Mouse (Mus musculus): ENCODE measurements around the gene Gm17581. TPM values are rescaled to one million over a fixed set of nuclear protein-coding genes. Genes with fewer than 3 reads are reported as not detected.
"Not testable (repeated sequence)": the region's sequence is repeated elsewhere in the genome, so short reads cannot be mapped to it uniquely, and the experiment has no call there.

Gm17581 gene
- total RNA-seq, 4 experiments from 2014 or later: not detected

DNA sequence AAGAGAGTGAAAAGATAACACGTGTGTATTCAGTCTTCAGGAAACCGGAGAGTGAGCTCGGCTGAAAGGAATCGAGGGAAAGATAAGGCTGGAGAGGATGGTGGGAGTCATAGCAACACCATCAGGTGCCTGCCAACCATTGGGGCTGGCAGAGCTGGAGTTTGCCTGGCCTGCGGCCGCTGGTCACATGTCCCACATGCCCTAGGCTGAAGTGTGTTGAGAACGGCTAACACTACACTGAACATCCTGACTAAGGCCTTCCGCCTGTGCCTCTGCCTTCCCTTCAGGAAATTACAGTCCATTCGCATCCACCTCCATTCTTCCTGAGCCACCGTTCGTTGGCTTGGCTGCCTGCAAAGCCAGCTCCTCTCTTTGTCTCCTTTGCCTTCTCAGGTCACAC, 6.5 kb upstream of the Gm17581 start:
- DNase-seq (ENCODE audit: low spot score in 2 of 2): no peak

GRCm38 (mm10) chr2:155737803-155738202, 2.1 kb upstream of the Gm17581 start:
- no peak for DNase-seq (ENCODE audit: low spot score in 2 of 2)

DNA sequence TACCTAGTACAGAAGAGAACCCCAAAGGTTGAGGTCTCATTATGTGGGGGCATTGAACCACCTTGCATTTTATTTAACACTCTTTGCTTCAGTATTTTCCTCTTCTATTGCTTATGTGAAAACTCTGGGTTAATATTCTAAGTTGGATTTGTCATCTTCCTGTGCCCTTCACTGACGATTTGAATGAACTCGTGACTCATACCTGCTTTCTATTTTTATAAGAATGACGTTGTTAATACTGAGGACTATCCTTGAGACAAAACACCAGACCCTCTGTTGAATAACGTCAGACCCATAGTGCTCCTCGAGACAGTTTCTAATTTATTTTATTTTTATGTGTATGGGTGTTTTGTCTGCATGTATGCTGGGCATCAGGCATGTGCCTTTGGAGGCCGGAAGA, 1.3 kb upstream of the Gm17581 start:
- DNase-seq (ENCODE audit: low spot score in 2 of 2): no peak

- DNase-seq (ENCODE audit: low spot score in 2 of 2): no peak
Observed at GRCm38 (mm10) chr2:155735080-155735479, 586 bp downstream of the Gm17581 start.

DNA sequence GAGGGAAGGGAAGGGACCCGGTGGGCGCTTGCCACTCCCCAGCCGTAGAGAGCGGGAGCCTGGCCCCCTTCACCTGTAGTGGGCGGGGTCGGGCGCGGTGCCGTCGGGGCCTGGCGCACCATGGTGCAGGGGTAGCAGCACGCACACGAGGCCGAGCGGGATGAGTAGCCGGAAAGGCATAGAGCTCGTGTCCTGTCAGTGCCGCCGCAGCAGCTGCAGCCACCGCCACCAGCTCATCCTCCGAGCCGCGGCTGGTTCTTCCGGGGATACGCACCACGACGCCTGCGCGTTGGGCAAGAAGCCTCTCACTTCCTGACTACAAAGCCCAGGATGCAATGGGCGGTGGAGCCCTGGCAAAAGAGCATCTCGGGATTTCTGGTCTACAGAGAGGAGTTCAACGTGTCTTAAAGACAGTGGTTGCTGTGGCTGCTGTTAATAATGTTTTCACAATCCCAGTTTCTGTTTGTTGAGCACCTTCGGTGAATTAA, 6.5 kb downstream of the Gm17581 start, which contains the start of gene Edem2:
Edem2 (minus strand) TSS at position 318 of the 488 bp plus-strand sequence.
- DNase-seq (ENCODE audit: low spot score in 2 of 2): peak; percentile 76 to 88

- no peak for DNase-seq (ENCODE audit: low spot score in 2 of 2)
Observed at GRCm38 (mm10) chr2:155728742-155729141, 6.9 kb downstream of the Gm17581 start.

DNA sequence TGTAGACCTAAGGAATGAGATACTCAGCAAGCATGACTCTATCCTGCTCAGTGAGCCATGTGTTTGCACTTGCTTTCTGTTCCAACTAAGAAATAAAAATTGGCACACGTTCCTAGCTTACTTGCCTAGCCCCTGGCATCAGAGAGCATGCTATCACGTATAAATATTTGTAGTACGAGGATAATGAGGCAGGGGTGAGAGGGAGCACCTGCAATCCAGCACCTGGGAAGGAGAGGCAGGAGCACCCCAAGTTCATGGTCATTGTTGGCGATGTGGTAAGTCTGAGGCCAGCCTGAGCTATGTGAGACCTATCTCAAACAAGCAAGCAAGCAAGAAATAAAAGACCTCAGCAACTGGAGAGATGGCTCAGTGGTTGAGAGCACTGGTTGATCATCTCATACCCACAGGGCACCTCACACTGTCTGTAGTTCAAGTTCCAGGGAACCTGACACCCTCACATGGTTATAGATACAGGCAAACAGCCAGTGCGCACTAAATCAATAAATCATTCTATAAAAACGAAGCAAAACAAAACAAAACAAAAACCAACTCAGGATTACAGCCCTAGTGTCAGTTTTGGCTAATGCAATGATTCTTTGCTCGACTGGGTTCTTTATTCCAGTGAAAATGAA, 7.8 kb downstream of the Gm17581 start:
- no peak for DNase-seq (ENCODE audit: low spot score in 2 of 2)

GRCm38 (mm10) chr2:155726302-155726701, 9.4 kb downstream of the Gm17581 start:
- no peak for DNase-seq (ENCODE audit: low spot score in 2 of 2)

DNA sequence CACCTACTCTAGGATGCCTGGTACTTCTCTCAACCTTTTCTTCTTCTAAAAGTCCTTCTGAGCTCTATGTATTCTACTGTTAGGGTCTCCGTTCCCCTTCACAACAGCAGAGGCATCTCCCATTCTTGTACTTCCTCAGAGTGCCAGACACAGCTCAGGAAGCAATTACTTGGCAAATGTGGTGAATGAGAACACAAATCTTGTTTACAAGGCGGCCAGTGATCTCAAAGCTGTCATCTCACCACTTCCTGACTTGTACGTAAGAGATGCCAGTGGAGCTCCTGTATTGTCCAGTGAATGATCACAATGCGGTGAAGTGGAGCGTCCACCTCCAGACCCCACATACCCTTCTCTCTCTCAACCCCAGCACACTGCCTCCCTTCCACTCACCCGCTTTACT, 11.1 kb downstream of the Gm17581 start:
- DNase-seq (ENCODE audit: low spot score in 2 of 2): no peak

DNA sequence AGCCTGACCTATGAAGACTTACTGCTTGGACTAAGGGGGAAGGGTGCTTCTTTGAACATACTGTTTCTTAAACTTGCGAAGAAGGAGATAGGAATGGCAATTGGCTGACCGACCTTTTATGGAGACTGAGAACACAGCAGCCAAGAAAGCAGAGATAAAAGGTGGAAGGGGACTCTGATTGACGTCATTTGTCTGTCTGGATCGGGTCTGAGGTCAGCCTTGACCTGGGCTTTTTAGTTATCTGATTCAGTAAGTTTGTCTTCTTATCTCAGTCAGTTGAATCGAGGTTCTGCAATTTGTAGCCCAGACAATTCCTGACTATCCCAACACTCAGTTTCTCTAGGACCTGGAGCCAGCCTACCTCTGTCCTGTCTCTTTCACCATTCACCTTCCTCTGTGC, 11.6 kb downstream of the Gm17581 start:
- DNase-seq (ENCODE audit: low spot score in 2 of 2): no peak

- DNase-seq (ENCODE audit: low spot score in 2 of 2): no peak
Observed at GRCm38 (mm10) chr2:155720585-155720984, 15.1 kb downstream of the Gm17581 start.

DNA sequence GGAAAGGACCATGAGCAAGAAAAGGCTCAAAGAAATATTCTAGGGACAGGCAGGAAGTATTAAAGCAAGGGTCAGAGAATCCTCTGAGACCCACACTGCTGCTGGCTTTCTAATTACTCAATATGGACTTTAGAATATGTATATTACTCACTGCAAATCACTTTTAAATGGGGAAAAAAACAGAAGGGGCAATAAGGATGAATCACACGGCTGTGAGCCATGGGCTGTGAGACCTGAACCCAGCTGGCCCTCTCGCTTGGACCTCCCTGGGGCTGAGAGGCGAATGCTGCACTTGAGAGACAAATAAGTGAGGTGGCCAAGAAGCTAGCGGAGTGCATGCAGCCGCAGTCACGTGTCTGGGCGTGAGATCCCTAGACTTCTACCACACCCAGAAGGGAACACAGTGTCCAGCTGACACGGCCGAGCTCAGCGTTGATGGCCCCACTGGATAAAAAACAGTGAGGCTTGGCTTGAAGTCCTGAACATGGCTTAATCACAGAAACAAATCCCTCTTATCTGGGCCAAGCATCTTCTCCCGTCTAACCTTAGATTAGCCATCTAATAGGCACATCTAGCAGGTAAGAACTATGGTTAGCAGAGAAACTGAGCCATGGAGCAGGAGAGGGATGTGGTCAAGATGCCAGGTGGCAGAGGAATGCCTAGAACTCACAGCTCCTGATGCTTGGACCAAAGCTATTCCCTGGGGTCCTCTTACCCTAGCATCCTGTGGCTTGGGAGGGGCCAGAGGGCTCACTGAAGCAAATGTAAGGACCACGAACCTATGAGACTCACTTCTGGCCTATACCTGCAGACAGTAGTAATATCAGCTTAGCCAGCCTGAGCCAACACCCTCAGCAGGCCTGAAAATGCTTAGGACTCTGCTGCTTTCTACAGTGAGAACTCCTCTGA, 18.3 kb downstream of the Gm17581 start:
- no peak for DNase-seq (ENCODE audit: low spot score in 2 of 2)

- DNase-seq (ENCODE audit: low spot score in 2 of 2): no peak
Observed at GRCm38 (mm10) chr2:155710557-155710956, 25.1 kb downstream of the Gm17581 start.

DNA sequence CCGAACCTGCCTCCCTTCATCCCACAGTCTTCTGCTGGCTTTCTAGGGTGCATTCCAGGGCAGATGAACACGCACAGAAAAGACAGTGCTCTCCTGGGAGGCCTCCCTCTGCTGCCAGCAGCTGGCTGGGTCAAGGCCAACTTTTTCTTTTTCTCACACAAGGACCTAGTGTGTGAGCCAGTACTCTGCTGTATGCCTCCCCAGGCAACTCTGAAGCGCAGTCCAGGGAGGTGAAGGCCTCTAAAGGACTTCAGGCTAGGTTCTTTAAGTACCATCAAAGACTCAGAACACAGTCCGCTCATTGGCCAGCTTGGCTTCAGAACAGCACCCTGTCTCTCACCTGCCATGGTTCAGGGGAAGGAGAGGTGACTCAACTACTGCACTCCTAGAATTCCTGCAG, 28.4 kb downstream of the Gm17581 start:
- no peak for DNase-seq (ENCODE audit: low spot score in 2 of 2)

GRCm38 (mm10) chr2:155703630-155704029, 32.0 kb downstream of the Gm17581 start:
- no peak for DNase-seq (ENCODE audit: low spot score in 2 of 2)

DNA sequence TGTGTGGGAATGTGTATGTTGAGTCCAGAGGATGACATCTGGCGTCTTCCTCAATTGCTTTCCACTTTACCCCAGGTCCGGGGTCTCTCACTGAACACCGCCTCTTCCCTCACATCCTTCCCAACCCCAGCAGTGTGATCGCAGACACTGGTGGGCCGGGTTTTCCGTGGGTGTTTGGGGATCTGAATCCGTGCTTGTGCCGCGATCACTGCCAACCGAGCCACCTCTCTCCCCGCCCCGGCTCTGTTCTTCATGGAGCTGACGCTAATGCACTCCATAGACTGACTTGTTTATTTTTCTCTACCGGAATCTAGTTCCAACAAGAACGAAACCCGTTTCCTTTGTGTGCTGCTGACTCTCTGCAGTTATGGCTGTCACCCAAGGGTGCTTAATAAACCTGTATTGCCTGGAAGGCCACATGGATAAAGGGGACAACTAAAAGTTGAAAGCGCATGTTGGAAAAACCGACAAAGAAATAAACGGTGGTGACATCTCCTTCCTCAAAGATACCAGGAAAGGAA, 34.2 kb downstream of the Gm17581 start:
- no peak for DNase-seq (ENCODE audit: low spot score in 2 of 2)

- not testable (repeated sequence) for DNase-seq (ENCODE audit: low spot score in 2 of 2)
Observed at GRCm38 (mm10) chr2:155698443-155698842, 37.2 kb downstream of the Gm17581 start.

DNA sequence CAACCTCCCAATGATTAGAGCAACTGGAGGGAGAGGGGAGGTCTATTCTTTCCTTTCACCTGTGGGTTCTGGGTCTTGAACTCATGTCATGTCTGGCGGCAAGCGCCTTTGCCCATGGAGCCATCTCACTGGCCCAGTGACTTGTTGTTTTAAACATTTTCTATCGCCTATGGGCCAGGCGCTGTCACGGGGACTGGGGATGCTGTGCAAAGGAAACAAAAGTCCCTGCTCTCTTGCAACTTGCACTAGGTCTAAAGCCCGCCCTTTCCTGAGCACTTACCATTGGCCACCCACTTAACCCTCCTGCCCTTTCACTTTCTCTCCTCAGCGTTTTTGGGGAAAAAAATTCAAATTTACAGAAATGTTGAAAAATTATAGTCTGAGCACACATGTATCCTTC, 38.8 kb downstream of the Gm17581 start:
- no peak for DNase-seq (ENCODE audit: low spot score in 2 of 2)

GRCm38 (mm10) chr2:155696091-155696558, 39.5 kb downstream of the Gm17581 start:
- DNase-seq (ENCODE audit: low spot score in 2 of 2): peak; percentile 47 to 58

GRCm38 (mm10) chr2:155695316-155695715, 40.4 kb downstream of the Gm17581 start:
- DNase-seq (ENCODE audit: low spot score in 2 of 2): no peak

GRCm38 (mm10) chr2:155694564-155694963, 41.1 kb downstream of the Gm17581 start:
- DNase-seq (ENCODE audit: low spot score in 2 of 2): no peak

- no peak for DNase-seq (ENCODE audit: low spot score in 2 of 2)
Observed at GRCm38 (mm10) chr2:155693136-155693535, 42.5 kb downstream of the Gm17581 start.

Measured in left cerebral cortex, adult 8-10 months (tissue).